Mouse (Mus musculus): Measurements from ENCODE around the gene Steap1.

Steap1 gene

DNA sequence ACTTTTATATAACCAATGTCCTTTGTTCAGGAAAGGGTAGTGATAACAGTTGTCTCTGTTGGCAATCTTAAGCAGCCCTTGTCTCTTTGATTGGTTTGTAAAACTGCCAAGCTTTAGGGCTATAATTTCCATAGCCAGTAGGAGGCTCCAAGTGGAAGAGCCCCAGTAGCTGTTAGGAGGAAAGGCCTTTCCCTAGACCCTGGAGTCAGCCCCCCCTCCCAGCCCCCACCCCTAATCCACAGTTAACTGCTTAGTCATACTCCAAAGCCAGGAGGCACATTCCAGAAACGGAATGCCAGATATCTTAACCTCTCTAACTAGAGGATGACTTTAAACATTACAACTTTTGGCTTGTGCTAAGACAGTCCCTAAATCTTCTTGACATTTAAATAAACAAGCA, 62.2 kb downstream of the Steap1 start:
- no peak for DNase-seq (ENCODE audit: low read depth)
